Mouse (Mus musculus) heart, adult 9 months (tissue): Measurements from ENCODE around the gene Filip1l.

Experiments used
- DNase-seq, 2 experiments: peaks; one replicate each; pipeline ENCODE4 v3.0.0; 2022; ENCODE audit warnings: low spot score in 2 of 2

Filip1l gene

GRCm38 (mm10) chr16:57352751-57353150, at the start of gene Filip1l:
TSS of gene Filip1l (plus strand) at chr16:57353093.
- DNase-seq = no peak

DNA sequence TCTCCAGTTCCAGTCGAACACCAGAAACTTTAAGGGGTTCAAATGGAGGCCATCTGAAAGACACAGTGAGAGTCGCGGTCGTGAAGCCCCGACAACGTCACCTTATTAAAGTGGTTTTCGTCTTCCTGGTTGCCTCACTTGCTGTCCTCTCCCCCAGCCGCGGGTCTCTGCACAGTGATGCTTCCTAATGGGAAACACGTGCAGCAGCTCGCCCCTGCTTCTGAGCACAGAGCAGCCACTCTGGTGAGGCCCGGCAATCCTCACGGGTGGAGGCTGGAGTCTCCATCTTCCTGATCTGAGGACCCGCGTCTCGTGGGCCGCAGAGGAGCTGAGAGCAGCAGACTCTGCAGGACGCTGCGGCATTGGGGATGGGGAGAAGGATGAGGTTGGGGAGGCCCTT, 49.2 kb upstream of the Filip1l start:
- no peak for DNase-seq

DNA sequence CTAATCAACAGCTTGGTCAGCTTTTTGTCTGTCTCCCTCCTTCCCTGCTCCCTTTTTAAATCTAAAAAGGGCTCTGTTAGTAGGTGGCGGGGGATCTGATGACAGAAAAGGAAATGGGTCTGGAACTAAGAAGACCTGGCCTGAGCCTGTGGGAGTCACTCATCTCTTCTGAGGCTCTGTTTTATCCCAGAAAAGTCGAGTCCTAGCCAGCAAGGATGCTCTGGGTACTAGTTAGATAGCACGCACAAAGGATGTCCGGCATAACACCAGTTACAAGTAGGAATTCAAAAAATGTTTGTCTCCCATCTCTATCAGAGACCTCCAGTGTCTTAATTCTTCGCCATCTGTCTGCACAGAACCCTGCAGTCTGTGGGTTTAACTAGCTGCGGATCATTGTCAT, 47.4 kb upstream of the Filip1l start:
- DNase-seq = no peak

- DNase-seq = no peak
These were observed 40.8 kb upstream of the Filip1l start for GRCm38 (mm10) chr16:57312130-57312529.

DNA sequence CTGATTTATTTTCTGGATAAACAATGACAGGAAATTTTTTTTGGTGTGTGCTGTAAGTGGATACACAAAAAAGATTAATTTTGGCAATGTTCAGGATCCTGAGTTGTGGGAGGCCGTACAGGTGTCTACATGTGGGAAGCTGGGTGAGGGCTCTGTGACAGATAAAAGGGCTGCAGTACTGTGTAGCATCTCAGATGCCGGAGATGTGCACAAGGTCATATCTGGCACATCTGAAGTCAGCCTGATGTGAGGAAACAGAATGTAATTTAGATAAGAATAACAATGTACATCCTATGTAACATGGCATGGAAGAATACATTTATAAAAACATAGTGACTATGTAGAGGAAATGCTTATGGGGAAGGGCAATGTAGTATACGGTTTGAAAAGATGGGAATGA, 39.4 kb upstream of the Filip1l start:
- no peak for DNase-seq

- DNase-seq = no peak
These were observed 38.7 kb upstream of the Filip1l start for GRCm38 (mm10) chr16:57314236-57314635.

GRCm38 (mm10) chr16:57315026-57315425, 37.9 kb upstream of the Filip1l start:
- no peak for DNase-seq

DNA sequence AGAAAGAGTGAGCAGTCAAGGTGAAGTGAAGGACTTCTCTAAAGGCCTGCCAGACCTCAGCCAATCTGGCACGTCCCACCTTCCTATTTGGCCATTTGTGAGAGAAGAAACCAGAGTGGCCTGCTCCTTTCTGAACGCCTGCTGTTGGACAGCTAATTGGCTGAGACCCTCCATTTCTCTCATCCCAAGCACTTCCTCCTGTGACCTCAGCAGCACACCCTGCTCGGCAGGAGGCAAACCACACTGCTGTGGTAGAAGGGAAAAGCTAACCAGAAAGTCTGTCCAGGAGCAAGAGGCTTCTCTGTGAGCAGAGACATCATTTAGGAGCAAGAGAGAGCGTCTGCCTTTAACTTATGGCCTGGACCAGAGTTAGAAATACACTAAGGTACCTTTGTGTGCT, 35.8 kb upstream of the Filip1l start:
- no peak for DNase-seq

DNA sequence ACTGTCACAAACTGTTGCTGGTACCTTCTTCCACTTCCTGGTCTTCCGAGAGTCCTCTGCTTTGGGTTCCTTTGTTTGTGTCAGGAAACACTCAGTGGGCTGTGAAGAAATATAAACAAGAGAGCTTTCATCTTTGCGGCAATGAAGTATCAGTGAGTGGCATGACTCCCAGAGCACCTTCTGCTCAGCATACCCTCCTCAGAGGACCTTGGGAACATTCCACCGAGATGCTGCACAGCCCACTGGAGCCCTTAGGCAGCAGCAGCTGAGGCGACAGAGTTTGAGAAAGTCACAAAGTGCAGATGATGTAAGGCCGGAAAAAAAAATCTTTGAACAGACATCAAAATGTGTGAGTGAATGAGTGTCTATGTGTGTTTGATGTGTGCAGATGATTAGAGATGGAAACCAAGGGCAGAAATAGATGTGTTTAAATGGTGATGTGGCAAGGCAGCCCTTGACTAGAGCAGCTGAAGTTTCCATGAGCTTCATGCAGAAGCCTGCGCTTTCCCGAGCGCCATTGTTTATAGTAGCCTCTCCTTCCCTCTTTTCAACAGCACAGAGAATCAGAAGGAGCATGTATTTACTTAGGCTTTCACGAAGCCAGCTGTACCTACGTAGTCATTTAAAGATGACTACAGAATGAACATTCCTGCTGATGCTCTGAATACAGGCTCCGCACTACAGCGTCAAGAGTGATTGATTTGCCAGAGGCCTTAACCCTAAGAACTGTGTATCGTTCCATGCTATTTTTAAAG, 34.8 kb upstream of the Filip1l start:
- DNase-seq = no peak

GRCm38 (mm10) chr16:57318637-57319125, 34.2 kb upstream of the Filip1l start:
- DNase-seq = no peak

DNA sequence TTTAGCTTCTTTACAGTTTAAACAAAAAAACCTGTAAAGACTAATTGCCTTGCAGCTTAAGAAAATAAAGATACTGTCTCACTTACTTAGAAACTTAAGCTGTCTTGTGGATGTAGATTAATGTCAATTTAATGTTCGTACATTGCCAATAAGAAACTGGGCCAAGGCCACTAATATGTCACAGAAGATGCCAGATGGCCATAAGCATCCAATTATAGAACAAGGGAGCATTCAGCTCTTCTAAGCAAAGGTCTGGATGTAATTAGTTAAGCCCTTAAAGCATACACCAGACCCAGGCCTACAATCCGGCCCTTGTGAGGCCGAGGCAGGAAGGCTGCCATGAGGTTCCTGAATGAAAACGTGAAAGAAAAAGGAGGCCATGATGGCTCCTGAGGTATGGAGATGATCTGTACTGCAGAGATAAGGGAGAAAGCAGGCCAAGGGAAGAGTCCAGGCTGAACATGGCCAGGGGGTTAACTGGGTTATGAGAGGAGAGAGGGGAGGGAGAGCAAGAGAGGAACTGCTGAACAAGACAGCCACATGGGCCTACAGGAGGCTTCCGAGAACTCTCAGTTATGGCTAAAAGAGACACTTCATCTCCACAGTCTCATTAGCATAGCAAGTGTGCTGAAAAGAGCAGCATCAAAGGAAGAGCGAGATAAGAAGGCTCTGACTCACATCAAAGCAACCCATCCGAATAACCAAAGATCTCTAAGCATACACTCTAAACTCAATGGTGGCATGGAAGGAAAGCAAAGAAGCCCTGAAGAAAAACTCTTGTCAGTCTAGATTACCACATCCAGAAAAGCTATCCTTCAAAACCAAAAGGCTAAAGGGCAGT, 33.4 kb upstream of the Filip1l start:
- no peak for DNase-seq

DNA sequence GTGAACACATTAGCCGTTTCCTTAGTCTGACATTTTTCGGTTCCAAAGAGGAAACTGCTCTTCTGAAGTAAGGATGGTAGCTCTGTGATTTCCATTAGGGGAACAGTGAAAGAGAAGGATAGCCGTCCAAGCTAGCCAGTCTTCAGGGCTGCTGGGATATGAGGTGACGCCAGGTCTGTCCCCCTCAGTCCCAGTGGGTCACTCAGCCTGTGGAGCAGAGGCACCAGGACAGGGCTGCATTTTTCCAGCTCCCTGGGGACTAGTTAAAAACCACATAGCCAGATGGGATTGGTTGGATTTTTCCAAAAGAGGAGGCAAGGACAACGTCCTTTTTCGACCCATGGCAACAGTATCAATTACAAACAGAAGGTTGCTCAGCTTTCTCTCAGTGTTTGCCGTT, 25.9 kb upstream of the Filip1l start:
- peak; percentile 77 to 78 for DNase-seq

GRCm38 (mm10) chr16:57329028-57329427, 23.9 kb upstream of the Filip1l start:
- DNase-seq = peak; percentile 41 to 46

- DNase-seq = no peak
These were observed 22.8 kb upstream of the Filip1l start for GRCm38 (mm10) chr16:57330111-57330510.

DNA sequence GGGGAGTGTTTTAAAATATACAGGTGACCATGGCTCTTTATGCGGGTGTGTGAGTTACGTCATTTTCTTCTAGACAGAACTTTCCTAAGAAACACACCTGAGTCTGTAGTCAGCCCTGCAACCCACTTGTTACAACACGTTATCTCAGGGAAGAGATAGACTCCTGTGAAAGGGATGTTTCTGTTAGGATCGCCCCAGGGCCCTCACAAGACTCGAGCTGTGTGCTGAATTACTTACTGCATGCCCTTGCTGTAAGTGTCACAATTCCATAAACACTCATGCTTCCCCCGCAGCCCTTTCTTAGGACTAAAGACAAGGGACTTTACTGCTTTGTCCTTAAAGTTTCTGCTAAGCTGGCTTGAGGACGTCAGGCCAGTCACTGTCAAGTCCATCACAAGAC, 20.6 kb upstream of the Filip1l start:
- no peak for DNase-seq

GRCm38 (mm10) chr16:57336770-57337423, 16.0 kb upstream of the Filip1l start:
- DNase-seq = peak in 1 of 2 experiments; percentile 67

GRCm38 (mm10) chr16:57339765-57340612, 12.9 kb upstream of the Filip1l start:
- no peak for DNase-seq

- no peak for DNase-seq
These were observed 12.3 kb upstream of the Filip1l start for GRCm38 (mm10) chr16:57340613-57340898.

- DNase-seq = no peak
These were observed 6.6 kb upstream of the Filip1l start for GRCm38 (mm10) chr16:57346258-57346657.

GRCm38 (mm10) chr16:57349039-57349438, 3.9 kb upstream of the Filip1l start:
- DNase-seq = peak; percentile 61 to 71

GRCm38 (mm10) chr16:57349689-57350088, 3.2 kb upstream of the Filip1l start:
- no peak for DNase-seq
